Mouse (Mus musculus) cortical plate, adult 2 months (tissue): ENCODE measurements around the gene Ctf2. TPM values are rescaled to one million over a fixed set of nuclear protein-coding genes. Genes with fewer than 3 reads are reported as not detected.

Experiments used
- H3K27ac ChIP-seq: fragments of 200-500 bp; 2 replicates; pipeline ENCODE4 v1.5.1; 2012; ENCODE audit warnings: low read length, control low read depth, inconsistent platforms; ENCODE audit not compliant: insufficient read depth
- H3K4me1 ChIP-seq: fragments of 200-500 bp; 2 replicates; pipeline ENCODE4 v1.6.1; 2011; ENCODE audit warnings: low read length; ENCODE audit not compliant: control insufficient read depth, insufficient read depth
- H3K4me3 ChIP-seq: fragments of 200-500 bp; 2 replicates; pipeline ENCODE4 v1.5.1; 2011; ENCODE audit warnings: mild to moderate bottlenecking, low read length, control low read depth; ENCODE audit not compliant: insufficient read depth
- CTCF ChIP-seq: fragments of 200-500 bp; IDR thresholded peaks from 2 replicates; pipeline ENCODE4 v1.5.1; 2011; ENCODE audit warnings: mild to moderate bottlenecking, control low read depth, low read length; ENCODE audit not compliant: insufficient read depth; ENCODE audit errors: extremely low read depth
- POLR2A ChIP-seq: fragments of 200-500 bp; IDR thresholded peaks from 2 replicates; pipeline ENCODE4 v1.6.1; 2011; ENCODE audit warnings: mild to moderate bottlenecking, low read length, control low read depth; ENCODE audit not compliant: insufficient read depth; ENCODE audit errors: extremely low read depth
- polyA plus RNA-seq: library from polyadenylated mRNA; depleted of rRNA; stranded (reverse); fragments of >200 nt; gene quantifications from 2 replicates; pipeline ENCODE4 v1.2.3, GENCODE M21; 2012

Ctf2 gene
- polyA plus RNA-seq, 1 experiment: not detected

DNA sequence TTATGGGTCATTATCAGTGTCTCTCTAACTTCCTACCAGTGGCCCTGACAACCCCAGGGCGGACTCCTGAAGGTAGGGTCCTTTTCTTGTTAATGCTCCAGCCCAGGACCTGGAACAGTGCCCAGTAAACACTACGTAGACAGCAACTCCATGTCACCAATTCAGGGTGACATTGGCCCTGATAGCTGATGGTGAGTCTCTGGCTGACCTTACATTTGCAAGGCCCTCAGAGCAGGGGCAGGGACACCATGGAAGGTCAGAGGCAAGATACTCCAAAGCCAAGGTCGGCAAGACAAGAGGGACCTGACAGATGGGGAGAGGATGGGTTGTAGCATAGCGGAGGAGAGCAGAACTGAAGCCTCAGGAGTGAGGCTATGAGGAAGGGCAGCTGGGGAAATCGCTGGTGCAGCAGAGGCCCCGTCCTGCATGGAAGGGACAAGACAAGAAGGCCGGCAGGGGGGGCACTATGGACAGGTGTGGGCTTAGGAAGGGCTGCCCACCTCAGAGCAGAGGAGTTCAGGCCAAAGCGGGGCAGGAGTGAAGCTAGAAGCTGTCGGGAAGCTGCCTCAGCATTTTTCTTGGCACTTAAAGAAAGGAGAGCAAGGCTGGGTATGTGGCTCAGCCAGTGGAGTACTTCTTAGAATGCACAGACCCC lies 42.2 kb downstream of the Ctf2 start:
- no peak overlapping the region for H3K27ac ChIP-seq
- TF ChIP-seq CTCF (no peak), POLR2A (no peak)
- H3K4me3 ChIP-seq: no peak overlapping the region
- peaks cover 10% of the 10 kb centered on the region for H3K4me1 ChIP-seq

DNA sequence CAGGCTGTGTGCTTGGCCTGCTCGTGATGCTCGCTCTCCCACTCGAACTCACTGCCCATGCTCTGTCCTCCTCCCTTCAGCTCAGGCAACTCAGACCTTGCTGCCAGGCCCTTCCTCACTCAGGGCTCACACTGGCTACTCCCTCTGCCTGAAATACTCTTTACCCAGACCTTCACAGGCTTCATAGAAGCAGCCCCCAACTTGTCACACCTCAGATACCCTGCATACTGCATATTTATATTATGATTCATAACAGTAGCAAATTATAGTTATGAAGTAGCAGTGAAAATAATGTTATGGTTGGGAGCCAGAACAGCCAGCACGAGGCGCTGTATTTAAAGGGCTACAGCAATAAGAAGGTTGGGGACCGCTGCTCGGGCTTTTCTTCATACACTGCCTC lies 43.0 kb downstream of the Ctf2 start:
- H3K4me3 ChIP-seq: no peak overlapping the region
- H3K4me1 ChIP-seq: peaks cover 10% of the 10 kb centered on the region
- TF ChIP-seq POLR2A (no peak), CTCF (no peak)
- no peak overlapping the region for H3K27ac ChIP-seq

- H3K4me1 ChIP-seq: peaks cover 10% of the 10 kb centered on the region
- H3K27ac ChIP-seq: no peak overlapping the region
- no peak overlapping the region for H3K4me3 ChIP-seq
- TF ChIP-seq POLR2A (no peak), CTCF (no peak)
These were observed 45.1 kb downstream of the Ctf2 start for GRCm38 (mm10) chr7:127686740-127687449.

DNA sequence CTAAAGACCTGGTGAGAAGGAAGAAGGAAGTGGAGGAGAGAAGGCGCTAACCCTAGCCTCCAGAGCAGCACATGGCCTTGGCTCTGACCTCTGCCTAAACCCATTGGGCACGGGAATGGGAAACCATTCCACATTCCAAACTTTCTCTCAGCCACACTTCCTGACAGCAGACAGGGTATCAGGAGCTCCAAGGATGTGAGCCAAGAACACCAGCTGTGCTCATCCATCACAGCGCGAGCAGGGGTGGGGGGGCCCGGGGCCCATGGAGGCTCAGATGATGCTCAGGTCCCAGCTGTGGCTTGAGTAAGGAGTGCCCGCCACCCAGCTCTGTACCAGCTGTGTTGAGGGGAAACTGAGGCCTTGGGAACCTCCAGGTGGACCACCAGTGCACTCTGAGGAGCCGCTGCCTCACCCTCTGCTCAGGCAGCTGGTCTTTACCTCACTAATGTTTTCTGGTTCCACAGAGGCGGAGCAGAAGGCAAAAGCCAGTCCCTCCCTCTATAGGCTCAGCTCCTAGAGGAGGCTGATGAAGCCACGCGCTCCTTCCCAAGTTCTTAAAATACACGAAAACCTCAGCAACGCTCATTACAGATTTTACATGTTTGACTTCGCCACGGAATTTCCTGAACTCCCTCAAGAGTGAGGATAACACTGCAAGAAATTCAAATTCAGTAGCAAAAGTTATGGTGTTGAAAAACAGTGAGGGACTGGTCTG lies 46.5 kb downstream of the Ctf2 start:
- Histone ChIP-seq H3K27ac (no peak overlapping the region), H3K4me3 (no peak overlapping the region), H3K4me1 (peaks cover 10% of the 10 kb centered on the region)
- TF ChIP-seq CTCF (no peak), POLR2A (no peak)

DNA sequence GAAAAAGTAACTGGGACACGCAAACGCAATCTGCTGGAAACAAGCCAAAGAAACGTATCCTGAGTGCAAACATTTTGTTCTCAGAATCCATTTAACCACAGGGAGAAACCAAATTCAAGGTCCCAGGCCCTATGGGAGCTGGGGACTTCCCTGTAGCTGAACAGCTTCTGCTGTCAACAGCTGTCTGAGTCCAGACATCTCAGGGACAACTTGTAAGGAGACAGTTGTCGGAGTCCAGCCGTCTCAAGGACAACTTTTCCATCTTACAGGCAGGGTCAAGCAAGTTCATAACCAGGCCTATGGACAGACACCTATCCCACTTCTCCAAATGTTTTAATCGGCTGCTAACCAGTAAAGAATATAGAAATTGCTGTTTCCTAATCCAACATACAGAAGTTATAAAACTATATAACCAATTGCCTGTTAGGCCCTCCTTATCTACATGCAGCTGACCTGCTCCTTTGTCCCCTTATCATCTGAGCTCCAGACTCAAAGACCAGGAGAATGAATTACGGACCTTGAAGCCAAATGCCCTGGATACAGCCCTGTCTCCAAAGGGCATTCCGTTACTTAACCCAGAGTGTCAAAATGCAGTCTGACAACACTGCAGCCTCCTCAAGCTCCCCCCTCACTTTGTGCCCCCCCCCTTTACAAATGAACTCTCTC lies 49.9 kb downstream of the Ctf2 start:
- Histone ChIP-seq H3K27ac (no peak overlapping the region), H3K4me1 (peaks cover 5% of the 10 kb centered on the region), H3K4me3 (no peak overlapping the region)
- no peak for TF ChIP-seq POLR2A
- TF ChIP-seq CTCF: no peak

DNA sequence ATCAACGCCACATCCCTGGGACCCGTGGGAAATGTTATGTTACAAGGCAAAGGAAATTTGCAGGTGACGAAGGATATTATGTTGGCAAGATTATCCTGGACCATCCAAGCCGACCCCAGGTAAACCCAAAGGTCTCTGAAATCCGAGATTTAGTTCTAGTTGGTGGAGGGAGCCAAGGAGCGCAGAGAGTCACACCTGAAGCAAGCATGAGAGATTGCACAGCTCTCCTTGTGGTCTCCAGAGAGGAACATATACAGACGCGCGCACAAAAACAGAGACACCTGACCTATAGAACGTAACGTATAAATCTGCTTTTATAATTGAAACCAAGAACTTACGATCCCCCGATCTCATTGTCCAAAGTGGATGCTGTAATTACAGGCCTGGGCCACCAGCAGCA lies 51.4 kb downstream of the Ctf2 start:
- Histone ChIP-seq H3K27ac (no peak overlapping the region), H3K4me3 (no peak overlapping the region), H3K4me1 (peaks cover 3% of the 10 kb centered on the region)
- TF ChIP-seq CTCF (no peak), POLR2A (no peak)

GRCm38 (mm10) chr7:127678811-127679210 lies 53.2 kb downstream of the Ctf2 start:
- TF ChIP-seq CTCF (no peak), POLR2A (no peak)
- H3K4me1 ChIP-seq: peaks cover 1% of the 10 kb centered on the region; the same call in 1 of the 2 replicates
- no peak overlapping the region for H3K27ac ChIP-seq
- no peak overlapping the region for H3K4me3 ChIP-seq

DNA sequence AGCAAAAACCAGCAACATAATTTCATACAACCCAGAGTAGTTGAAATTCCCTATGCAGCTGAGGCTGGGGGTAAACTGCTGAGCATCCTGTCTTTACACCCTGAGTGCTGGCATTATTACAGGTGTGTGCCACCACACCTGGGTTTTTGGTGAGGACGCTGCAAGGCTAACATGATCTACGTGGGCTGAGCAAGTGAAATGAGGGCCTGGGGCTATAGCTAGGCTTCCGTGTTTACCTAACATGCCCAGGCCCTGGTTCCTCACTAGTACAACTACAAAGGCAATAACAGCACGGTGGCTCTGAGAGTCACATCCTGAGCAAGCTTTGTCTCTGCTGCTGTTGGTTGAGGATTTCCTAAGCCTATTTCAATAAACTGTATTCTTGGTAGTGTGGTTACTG lies 54.4 kb downstream of the Ctf2 start:
- no peak overlapping the region for H3K27ac ChIP-seq
- H3K4me3 ChIP-seq: no peak overlapping the region
- H3K4me1 ChIP-seq: peaks cover 1% of the 10 kb centered on the region; the same call in 1 of the 2 replicates
- no peak for TF ChIP-seq CTCF
- TF ChIP-seq POLR2A: no peak

DNA sequence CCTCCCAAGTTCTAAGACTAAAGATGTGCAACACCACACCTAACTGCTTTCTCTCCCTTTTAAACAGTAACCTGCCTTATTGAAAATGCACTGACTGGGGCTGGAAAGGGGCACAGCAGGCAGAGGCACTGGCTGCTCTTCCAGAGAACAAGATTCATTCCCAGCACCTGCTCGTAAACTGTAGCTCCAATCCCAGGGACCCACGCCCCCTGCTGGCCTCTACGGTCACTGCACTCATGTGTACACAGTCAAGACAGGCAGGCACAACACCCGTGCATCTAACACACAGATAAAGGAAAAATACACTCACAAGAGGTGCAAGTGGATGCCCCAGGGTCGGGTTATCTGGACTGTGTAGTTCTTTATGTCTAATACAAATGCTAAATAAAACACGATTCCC lies 54.9 kb downstream of the Ctf2 start:
- TF ChIP-seq CTCF: peak; percentile 33; the same call in 1 of the 2 replicates
- TF ChIP-seq POLR2A: no peak

More for the DNA sequence above, 54.9 kb downstream of the Ctf2 start:
- Histone ChIP-seq H3K4me3 (no peak overlapping the region), H3K4me1 (peaks cover 1% of the 10 kb centered on the region; the same call in 1 of the 2 replicates), H3K27ac (no peak overlapping the region)
